Mouse (Mus musculus) T-helper 1 cell (primary cell): ENCODE results near the gene AI837181.

Experiments
- in situ Hi-C: fragments of 300-600 bp; cut with MboI, MseI; formaldehyde crosslinking; loops from one replicate; pipeline ENCODE4 v1.15.1; 2025; ENCODE audit warnings: high pct_unique_total_duplicates

Gene AI837181

GRCm38 (mm10) chr19:5445747-5446146 is 20.8 kb downstream of the AI837181 start:
- in situ Hi-C loops, result no loop called here

GRCm38 (mm10) chr19:5447515-5448353 is 22.8 kb downstream of the AI837181 start, which contains the start of gene Fosl1:
TSS of gene Fosl1 (plus strand) at chr19:5447547.
- in situ Hi-C loops, result no loop called here

GRCm38 (mm10) chr19:5448354-5449150 is 23.6 kb downstream of the AI837181 start:
- in situ Hi-C loops, result no loop called here

GRCm38 (mm10) chr19:5449673-5450072 is 24.7 kb downstream of the AI837181 start:
- in situ Hi-C loops, result no loop called here

- in situ Hi-C loops, result no loop called here
Measured at GRCm38 (mm10) chr19:5451766-5452165, 26.8 kb downstream of the AI837181 start.

GRCm38 (mm10) chr19:5455037-5455436 is 30.1 kb downstream of the AI837181 start:
- in situ Hi-C loops, result no loop called here

- in situ Hi-C loops, result no loop called here
Measured at GRCm38 (mm10) chr19:5455568-5455967, 30.6 kb downstream of the AI837181 start.

- in situ Hi-C loops, result no loop called here
Measured at GRCm38 (mm10) chr19:5456241-5456921, 31.4 kb downstream of the AI837181 start.

- in situ Hi-C loops, result no loop called here
Measured at GRCm38 (mm10) chr19:5456922-5457745, 32.2 kb downstream of the AI837181 start.

GRCm38 (mm10) chr19:5457746-5458442 is 33.0 kb downstream of the AI837181 start, which contains the start of gene Ccdc85b:
TSS of gene Ccdc85b (minus strand) at chr19:5457894.
- in situ Hi-C loops, result no loop called here

- in situ Hi-C loops, result no loop called here
Measured at GRCm38 (mm10) chr19:5459019-5459418, 34.1 kb downstream of the AI837181 start.

GRCm38 (mm10) chr19:5459896-5460295 is 35.0 kb downstream of the AI837181 start:
- in situ Hi-C loops, result no loop called here

- in situ Hi-C loops, result no loop called here
Measured at GRCm38 (mm10) chr19:5460465-5460911, 35.5 kb downstream of the AI837181 start, which contains the start of gene Fibp. TSS of gene Fibp (plus strand) at chr19:5460615.

GRCm38 (mm10) chr19:5461411-5461810 is 36.5 kb downstream of the AI837181 start:
- in situ Hi-C loops, result no loop called here

GRCm38 (mm10) chr19:5463212-5463611 is 38.3 kb downstream of the AI837181 start:
- in situ Hi-C loops, result no loop called here

GRCm38 (mm10) chr19:5463791-5464562 is 39.0 kb downstream of the AI837181 start:
- in situ Hi-C loops, result no loop called here

- in situ Hi-C loops, result no loop called here
Measured at GRCm38 (mm10) chr19:5465037-5465436, 40.1 kb downstream of the AI837181 start.

GRCm38 (mm10) chr19:5466916-5467500 is 42.1 kb downstream of the AI837181 start:
- in situ Hi-C loops, result no loop called here

- in situ Hi-C loops, result no loop called here
Measured at GRCm38 (mm10) chr19:5468374-5468773, 43.4 kb downstream of the AI837181 start, which contains the start of gene Ctsw. TSS of gene Ctsw (minus strand) at chr19:5468507.
